Mouse (Mus musculus) megakaryocyte-erythroid progenitor cell, adult 5 weeks (primary cell): ENCODE data around the gene Tatdn3. TPM values are rescaled to one million over a fixed set of nuclear protein-coding genes. Genes with fewer than 3 reads are reported as not detected.

Experiments used
- polyA plus RNA-seq: library from polyadenylated mRNA; stranded (reverse); fragments of >175 nt; gene quantifications from 2 replicates; pipeline ENCODE4 v1.2.3, GENCODE M21; 2012

The Tatdn3 gene
- polyA plus RNA-seq = 0.46 and 0.71 TPM in 2 replicates

GRCm38 (mm10) chr1:191062781-191063485, at the start of gene Tatdn3, which contains the start of gene Nsl1:
Gene Tatdn3 (minus strand): TSS chr1:191062932.
Gene Nsl1 (plus strand): TSS chr1:191063012.

GRCm38 (mm10) chr1:191097802-191098747, 35.3 kb upstream of the Tatdn3 start, which contains the start of gene Batf3:
Gene Batf3 (plus strand): TSS chr1:191097847.

GRCm38 (mm10) chr1:191036554-191037334, 26.0 kb downstream of the Tatdn3 start, which contains the start of gene Spata45:
Gene Spata45 (plus strand): TSS chr1:191036639.

GRCm38 (mm10) chr1:191026021-191026713, 36.6 kb downstream of the Tatdn3 start, which contains the start of gene Flvcr1:
Gene Flvcr1 (minus strand): TSS chr1:191026158.

Other genes starting within 250 kb of the Tatdn3 start
- gene Rps6kc1, start 151.2 kb downstream of the Tatdn3 start, polyA plus RNA-seq = 21.8 and 24.6 TPM in 2 replicates
- 9.5 and 12.1 TPM in 2 replicates for gene Angel2, start 137.8 kb downstream of the Tatdn3 start, polyA plus RNA-seq
- gene Vash2, start 83.6 kb downstream of the Tatdn3 start, polyA plus RNA-seq = 1.2 and 3.0 TPM in 2 replicates
- 10.1 and 12.3 TPM in 2 replicates for gene Flvcr1, start 36.8 kb downstream of the Tatdn3 start, polyA plus RNA-seq
- gene Spata45, start 26.3 kb downstream of the Tatdn3 start, polyA plus RNA-seq = not detected in 2 replicates
- gene Nsl1, start 80 bp upstream of the Tatdn3 start, polyA plus RNA-seq = 12.4 and 14.9 TPM in 2 replicates
- 9.2 and 12.2 TPM in 2 replicates for gene Batf3, start 34.9 kb upstream of the Tatdn3 start, polyA plus RNA-seq
- 0.31 and 0.75 TPM in 2 replicates for gene Fam71a, start 101.9 kb upstream of the Tatdn3 start, polyA plus RNA-seq
- 35.3 and 41.6 TPM in 2 replicates for gene Atf3, start 155.1 kb upstream of the Tatdn3 start, polyA plus RNA-seq